Mouse (Mus musculus): Measurements from ENCODE around the gene Slc38a9.

GRCm38 (mm10) chr13:112748808-112749510 lies 88.4 kb downstream of the Slc38a9 start:
- no peak for TF ChIP-seq CTCF (IDR thresholded peaks at IDR 0.05; ENCODE audit: low read depth)
- no peak for TF ChIP-seq EP300 (IDR thresholded peaks at IDR 0.05; ENCODE audit: low read depth)
